Mouse (Mus musculus): ENCODE results near the gene Adam1a. TPM values are rescaled to one million over a fixed set of nuclear protein-coding genes. Genes with fewer than 3 reads are reported as not detected.

Gene Adam1a
- total RNA-seq (2014; fragmentation: Nextera tagmentation) (1.4 and 3.0 TPM in 2 replicates), total RNA-seq (2017) (2.9 and 5.0 TPM in 2 replicates)

- ATAC-seq (replicated peaks; ENCODE audit: low FRiP score, low TSS enrichment, poor library complexity, severe bottlenecking): peak; percentile 21; the same call in 1 of the 2 replicates
These were observed at the start of gene Adam1a, which contains the start of gene Gm42878 for GRCm38 (mm10) chr5:121544910-121545792. TSS of gene Adam1a (minus strand) at chr5:121545482. TSS of gene Gm42878 (minus strand) at chr5:121545482.

- no peak for ATAC-seq (replicated peaks; ENCODE audit: low FRiP score, low TSS enrichment, poor library complexity, severe bottlenecking)
These were observed 49.5 kb upstream of the Adam1a start for GRCm38 (mm10) chr5:121594714-121595313.

GRCm38 (mm10) chr5:121593451-121594401, 48.4 kb upstream of the Adam1a start, which contains the start of gene Aldh2:
TSS of gene Aldh2 (minus strand) at chr5:121593824.
- ATAC-seq (replicated peaks; ENCODE audit: low FRiP score, low TSS enrichment, poor library complexity, severe bottlenecking): peak; percentile 83

GRCm38 (mm10) chr5:121592816-121593407, 47.6 kb upstream of the Adam1a start:
- ATAC-seq (replicated peaks; ENCODE audit: low FRiP score, low TSS enrichment, poor library complexity, severe bottlenecking): no peak

- no peak for ATAC-seq (replicated peaks; ENCODE audit: low FRiP score, low TSS enrichment, poor library complexity, severe bottlenecking)
These were observed 47.0 kb upstream of the Adam1a start for GRCm38 (mm10) chr5:121592064-121592815.

- no peak for ATAC-seq (replicated peaks; ENCODE audit: low FRiP score, low TSS enrichment, poor library complexity, severe bottlenecking)
These were observed 46.3 kb upstream of the Adam1a start for GRCm38 (mm10) chr5:121591417-121592063.

GRCm38 (mm10) chr5:121589928-121590327, 44.6 kb upstream of the Adam1a start:
- no peak for ATAC-seq (replicated peaks; ENCODE audit: low FRiP score, low TSS enrichment, poor library complexity, severe bottlenecking)

GRCm38 (mm10) chr5:121586400-121587039, 41.2 kb upstream of the Adam1a start:
- ATAC-seq (replicated peaks; ENCODE audit: low FRiP score, low TSS enrichment, poor library complexity, severe bottlenecking): peak; percentile 44

- ATAC-seq (replicated peaks; ENCODE audit: low FRiP score, low TSS enrichment, poor library complexity, severe bottlenecking): no peak
These were observed 40.4 kb upstream of the Adam1a start for GRCm38 (mm10) chr5:121585699-121586098.

GRCm38 (mm10) chr5:121585005-121585404, 39.7 kb upstream of the Adam1a start:
- no peak for ATAC-seq (replicated peaks; ENCODE audit: low FRiP score, low TSS enrichment, poor library complexity, severe bottlenecking)

GRCm38 (mm10) chr5:121583765-121584501, 38.7 kb upstream of the Adam1a start:
- ATAC-seq (replicated peaks; ENCODE audit: low FRiP score, low TSS enrichment, poor library complexity, severe bottlenecking): peak; percentile 82

GRCm38 (mm10) chr5:121581945-121582344, 36.7 kb upstream of the Adam1a start:
- no peak for ATAC-seq (replicated peaks; ENCODE audit: low FRiP score, low TSS enrichment, poor library complexity, severe bottlenecking)

GRCm38 (mm10) chr5:121576927-121577488, 31.7 kb upstream of the Adam1a start:
- no peak for ATAC-seq (replicated peaks; ENCODE audit: low FRiP score, low TSS enrichment, poor library complexity, severe bottlenecking)

- ATAC-seq (replicated peaks; ENCODE audit: low FRiP score, low TSS enrichment, poor library complexity, severe bottlenecking): no peak
These were observed 30.6 kb upstream of the Adam1a start for GRCm38 (mm10) chr5:121575867-121576266.

GRCm38 (mm10) chr5:121574145-121574544, 28.9 kb upstream of the Adam1a start:
- no peak for ATAC-seq (replicated peaks; ENCODE audit: low FRiP score, low TSS enrichment, poor library complexity, severe bottlenecking)

GRCm38 (mm10) chr5:121570787-121571186, 25.5 kb upstream of the Adam1a start:
- no peak for ATAC-seq (replicated peaks; ENCODE audit: low FRiP score, low TSS enrichment, poor library complexity, severe bottlenecking)

Data from megakaryocyte-erythroid progenitor cell, adult 5-6 weeks (primary cell).